Mouse (Mus musculus): ENCODE data around the gene Gm6899. TPM values are rescaled to one million over a fixed set of nuclear protein-coding genes. Genes with fewer than 3 reads are reported as not detected.

Gm6899 gene
- polyA plus RNA-seq, 2 experiments = not detected

DNA sequence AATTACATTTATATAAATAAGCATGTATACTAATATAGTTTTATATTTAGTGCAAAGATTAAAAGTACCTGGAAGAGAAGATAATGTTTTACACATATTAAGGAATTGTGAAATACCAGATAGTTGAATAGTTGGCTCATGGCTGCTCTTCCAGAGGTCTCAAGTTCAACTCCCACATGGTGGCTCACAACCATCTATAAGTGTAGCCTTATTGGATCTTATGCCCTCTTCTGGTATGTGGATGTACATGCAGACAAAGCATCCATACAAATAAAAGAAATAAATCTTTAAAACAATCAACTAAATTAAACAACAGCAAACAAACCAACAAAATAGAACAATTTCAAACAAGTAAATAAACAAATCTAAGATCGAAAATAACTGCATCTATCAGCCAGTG, 49.1 kb downstream of the Gm6899 start:
- Histone ChIP-seq H3K4me2 (replicated peaks; ENCODE audit: low read depth, low read length, severe bottlenecking) (no peak overlapping the region), H3K9ac (ENCODE audit: low read depth, low read length, severe bottlenecking) (no peak overlapping the region), H3K9me3 (ENCODE audit: control insufficient read depth, low read length) (no peaks in the 10 kb centered on the region; the same call in 1 of the 2 replicates), H3K36me3 (ENCODE audit: control insufficient read depth, insufficient read depth, low read length) (no peaks in the 10 kb centered on the region), H3K4me3 (replicated peaks; ENCODE audit: low read length) (no peak overlapping the region), H3K27ac (replicated peaks; ENCODE audit: low read depth, low read length) (no peak overlapping the region), H3K27me3 (ENCODE audit: control insufficient read depth, insufficient read depth, low read length) (no peaks in the 10 kb centered on the region), H3K4me1 (ENCODE audit: control insufficient read depth, insufficient read depth, low read length) (no peaks in the 10 kb centered on the region)
- no peak for TF ChIP-seq POLR2A (IDR thresholded peaks at IDR 0.05; ENCODE audit: borderline replicate concordance, extremely low read depth, insufficient read depth, insufficient read length)
- DNase-seq (ENCODE audit: low spot score) (no peak), ATAC-seq (ENCODE audit: low FRiP score, low read depth) (no peak)
- 94% methylated on average over 1 of the region's 1 CpGs for WGBS

Other genes starting within 250 kb of the Gm6899 start
- 10.7 and 15.2 TPM in 2 replicates for gene Fancl, start 207.1 kb upstream of the Gm6899 start, polyA plus RNA-seq (2012; rRNA removed)
- 22.3 and 24.7 TPM in 2 replicates for gene Fancl, start 207.1 kb upstream of the Gm6899 start, polyA plus RNA-seq (2014; fragmentation: Nextera tagmentation; extraction: Ambion mirVana)
- 7.2 and 10.1 TPM in 2 replicates for gene Vrk2, start 758 bp downstream of the Gm6899 start, polyA plus RNA-seq (2012; rRNA removed)
- gene Vrk2, start 758 bp downstream of the Gm6899 start, polyA plus RNA-seq (2014; fragmentation: Nextera tagmentation; extraction: Ambion mirVana) = 20.7 and 23.8 TPM in 2 replicates

Measured in limb, embryonic 14.5 days (tissue).